Mouse (Mus musculus): ENCODE results near the gene Mxra8.
A peak's percentile ranks its signal among the peaks of the same experiment; 100 is the strongest.

Mxra8 gene

GRCm38 (mm10) chr4:155839483-155839910 is at the start of gene Mxra8:
Gene Mxra8, plus strand, starts transcription at chr4:155839680.
- DNase-seq: peak; percentile 88 to 92

DNA sequence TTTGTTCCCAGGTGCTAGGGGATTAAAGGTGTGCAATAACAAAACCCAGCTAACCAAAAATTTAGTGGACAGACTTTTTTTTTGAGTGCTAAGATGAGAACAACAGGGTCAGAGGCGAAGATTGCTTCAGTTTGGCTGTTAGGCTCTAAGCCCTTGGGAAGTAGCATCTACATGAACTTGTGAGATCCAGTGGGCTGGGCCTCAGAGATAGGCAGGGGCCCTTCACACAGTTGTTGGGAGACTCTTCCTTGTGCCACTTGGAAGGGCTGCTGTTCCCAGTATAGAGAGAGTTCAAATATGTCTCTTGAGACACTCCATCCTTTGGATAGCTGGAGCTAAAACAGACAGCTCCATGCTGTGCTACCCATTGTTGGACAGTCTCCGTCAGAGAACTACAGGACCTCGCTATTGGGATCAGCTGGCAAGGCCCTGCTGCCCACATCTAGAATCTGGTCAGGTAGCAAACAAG is 49.4 kb upstream of the Mxra8 start, which contains the start of gene Ankrd65:
Ankrd65 (plus strand) TSS at position 419 of the 469 bp plus-strand sequence.
- DNase-seq: no peak

GRCm38 (mm10) chr4:155790650-155791161 is 48.8 kb upstream of the Mxra8 start:
- DNase-seq: peak; percentile 72 to 73

DNA sequence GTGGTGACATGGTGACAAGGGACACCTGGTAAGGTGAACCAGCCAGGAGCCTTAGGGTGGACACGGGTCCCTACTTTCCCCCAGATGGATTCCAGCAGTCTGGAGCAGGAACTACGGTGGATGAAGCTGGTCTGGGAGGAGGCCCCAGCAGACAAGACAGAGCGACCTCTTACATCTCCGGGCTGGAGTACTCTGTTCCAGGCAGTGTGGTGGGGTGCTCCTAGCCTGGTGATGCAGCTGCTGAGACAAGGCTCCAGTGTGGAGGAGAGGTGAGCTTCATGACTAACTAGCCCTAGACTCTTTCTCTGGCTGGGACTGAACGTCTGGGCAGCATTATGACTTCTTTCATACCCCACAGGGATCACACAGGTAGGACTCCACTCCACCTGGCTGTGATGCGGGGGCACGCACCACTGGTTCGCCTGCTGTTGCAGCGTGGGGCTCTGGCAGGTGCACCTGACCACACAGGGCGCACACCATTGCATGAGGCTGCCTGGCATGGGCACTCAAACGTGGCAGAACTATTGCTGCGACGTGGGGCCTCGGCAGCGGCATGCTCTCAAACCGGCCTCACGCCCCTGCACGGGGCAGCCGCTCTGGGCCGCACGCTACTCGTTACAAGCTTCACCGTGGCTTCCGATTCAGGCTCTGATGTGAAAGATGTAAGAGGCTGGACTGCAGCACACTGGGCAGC is 48.1 kb upstream of the Mxra8 start:
- peak in 1 of 2 experiments; percentile 60 for DNase-seq

- no peak for DNase-seq
These were observed 45.8 kb upstream of the Mxra8 start for GRCm38 (mm10) chr4:155793730-155794129.

DNA sequence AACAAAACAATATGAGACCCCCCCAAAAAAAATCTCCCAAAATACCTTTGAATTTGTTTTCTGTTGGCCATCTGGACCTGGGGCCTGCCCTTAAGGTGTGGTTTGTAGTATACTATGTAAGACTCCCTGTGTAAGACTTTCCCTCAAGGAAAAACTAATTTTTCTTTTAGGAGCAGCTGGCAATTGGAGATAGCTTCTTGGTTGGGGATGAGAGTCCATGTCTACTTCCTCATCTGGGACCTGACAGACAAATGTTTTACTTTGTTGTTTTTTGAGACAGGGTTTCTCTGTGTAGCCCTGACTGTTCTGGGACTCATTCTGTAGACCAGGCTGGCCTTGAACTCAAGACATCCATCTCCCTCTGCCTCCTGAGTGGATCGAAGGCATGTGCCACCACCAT is 37.4 kb upstream of the Mxra8 start:
- no peak for DNase-seq

DNA sequence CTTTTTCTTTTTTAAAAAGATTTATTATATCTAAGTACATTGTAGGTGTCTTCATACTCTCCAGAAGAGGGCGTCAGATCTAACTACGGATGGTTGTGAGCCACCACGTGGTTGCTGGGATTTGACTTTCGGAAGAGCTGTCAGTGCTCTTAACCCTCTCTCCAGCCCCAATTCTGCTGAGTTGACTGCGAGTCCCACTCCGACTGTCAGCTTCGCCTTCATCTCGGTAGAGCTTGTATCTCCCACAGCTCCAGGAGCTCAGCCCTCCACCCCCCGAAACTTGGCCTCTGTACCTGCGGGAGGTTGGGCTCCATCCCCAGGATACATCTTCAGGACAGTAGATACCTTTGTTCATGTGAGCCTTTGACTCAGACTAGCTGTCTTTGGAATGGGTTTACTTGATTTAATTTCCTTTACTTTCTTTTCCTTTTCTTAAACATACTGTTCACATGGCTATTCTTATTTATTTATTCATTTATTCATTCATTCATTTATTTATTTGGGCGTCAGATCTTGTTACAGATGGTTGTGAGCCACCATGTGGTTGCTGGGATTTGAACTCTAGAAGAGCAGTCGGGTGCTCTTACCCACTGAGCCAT is 36.6 kb upstream of the Mxra8 start, which contains the start of gene Mrpl20:
Mrpl20 (plus strand) TSS at position 138 of the 599 bp plus-strand sequence.
- DNase-seq: peak in 1 of 2 experiments; percentile 26

DNA sequence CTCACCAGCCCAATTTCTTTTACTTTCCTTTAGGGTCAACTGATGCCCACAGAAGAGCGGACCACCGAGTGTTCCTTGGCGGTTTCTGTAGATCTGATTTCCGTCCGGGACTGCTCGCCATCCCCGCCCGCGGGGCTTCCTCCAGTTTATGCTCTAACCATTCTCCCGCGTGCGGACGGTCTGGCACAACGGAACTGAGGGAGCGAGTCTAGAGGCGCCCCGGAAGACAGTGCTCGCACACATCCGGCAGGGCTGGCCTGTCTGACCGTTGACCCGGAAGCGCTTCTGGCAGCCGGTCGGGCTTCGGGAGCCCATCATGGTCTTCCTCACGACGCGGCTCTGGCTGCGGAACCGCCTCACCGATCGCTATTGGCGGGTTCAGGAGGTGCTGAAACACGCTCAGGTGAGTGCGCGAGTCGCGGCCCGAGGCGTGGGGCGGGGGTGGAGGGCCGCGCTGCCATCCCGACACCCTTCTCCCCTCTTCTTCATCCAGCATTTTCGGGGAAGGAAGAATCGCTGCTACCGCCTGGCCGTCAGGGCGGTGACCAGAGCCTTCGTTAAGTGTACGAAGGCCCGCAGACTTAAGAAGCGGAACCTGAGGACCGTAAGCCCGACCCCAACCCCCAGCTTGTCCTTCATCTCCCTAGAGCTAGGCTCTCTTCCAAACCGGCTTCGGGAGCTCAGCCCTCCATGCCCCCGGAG is 36.0 kb upstream of the Mxra8 start:
- peak; percentile 96 to 98 for DNase-seq

GRCm38 (mm10) chr4:155807841-155808240 is 31.6 kb upstream of the Mxra8 start:
- peak in 1 of 2 experiments; percentile 38 for DNase-seq

DNA sequence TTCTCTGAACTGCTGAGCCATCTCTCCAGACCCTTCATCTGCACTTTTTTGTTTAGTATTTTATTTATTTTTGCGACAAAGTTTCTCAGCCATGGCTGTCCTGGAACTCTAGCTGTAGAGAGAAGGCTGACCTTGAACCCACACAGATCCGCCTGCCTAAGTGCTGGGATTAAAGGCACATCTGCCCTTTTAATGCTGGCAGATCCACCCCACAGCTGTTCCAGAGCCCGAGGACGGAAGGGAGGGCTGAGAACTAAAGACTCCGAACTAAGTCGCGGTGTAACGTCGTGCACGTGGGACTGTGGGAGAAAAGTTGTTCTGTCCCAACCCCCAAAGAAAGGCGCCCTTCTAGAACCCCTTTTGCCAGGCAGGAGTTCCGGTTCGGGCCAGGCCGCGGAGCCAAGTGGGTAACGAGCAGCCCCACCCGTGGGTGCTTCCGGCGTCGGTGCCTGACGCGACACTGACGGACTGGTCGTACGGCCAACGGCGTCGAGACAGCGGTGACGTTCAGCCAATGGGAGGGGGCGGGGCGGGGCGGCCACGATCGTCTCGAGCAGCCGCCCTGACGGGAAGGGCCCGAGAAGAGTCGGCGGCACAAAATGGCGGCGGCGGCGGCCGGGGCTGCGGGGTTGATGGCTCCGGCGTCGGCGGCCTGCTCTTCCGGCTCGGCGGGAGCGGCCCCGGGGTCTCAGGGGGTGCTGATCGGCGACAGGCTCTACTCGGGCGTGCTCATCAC is 27.4 kb upstream of the Mxra8 start, which contains the start of gene Ccnl2:
Ccnl2 (plus strand) TSS at position 561 of the 736 bp plus-strand sequence.
- peak; percentile 96 for DNase-seq

GRCm38 (mm10) chr4:155812665-155813181 is 26.8 kb upstream of the Mxra8 start:
- DNase-seq: peak in 1 of 2 experiments; percentile 57

DNA sequence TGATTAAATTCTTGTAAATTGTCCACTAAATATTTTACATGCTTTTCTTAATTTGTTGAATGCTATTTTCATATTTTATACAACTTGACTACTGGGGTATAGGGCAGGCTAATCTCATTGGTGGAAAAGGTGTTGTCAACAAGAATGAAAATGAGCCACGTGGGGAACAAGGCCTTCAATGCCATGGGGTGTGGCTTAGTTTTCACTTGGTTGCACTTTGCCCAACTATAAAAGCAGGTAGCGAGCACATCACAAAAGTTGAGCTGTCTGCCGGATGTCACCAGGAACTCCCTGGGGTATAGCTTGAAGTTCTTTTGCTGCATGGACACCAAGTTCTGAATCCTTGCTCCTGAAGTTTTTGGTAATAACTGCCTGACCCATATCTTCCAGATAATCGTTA is 21.9 kb upstream of the Mxra8 start:
- no peak for DNase-seq

DNA sequence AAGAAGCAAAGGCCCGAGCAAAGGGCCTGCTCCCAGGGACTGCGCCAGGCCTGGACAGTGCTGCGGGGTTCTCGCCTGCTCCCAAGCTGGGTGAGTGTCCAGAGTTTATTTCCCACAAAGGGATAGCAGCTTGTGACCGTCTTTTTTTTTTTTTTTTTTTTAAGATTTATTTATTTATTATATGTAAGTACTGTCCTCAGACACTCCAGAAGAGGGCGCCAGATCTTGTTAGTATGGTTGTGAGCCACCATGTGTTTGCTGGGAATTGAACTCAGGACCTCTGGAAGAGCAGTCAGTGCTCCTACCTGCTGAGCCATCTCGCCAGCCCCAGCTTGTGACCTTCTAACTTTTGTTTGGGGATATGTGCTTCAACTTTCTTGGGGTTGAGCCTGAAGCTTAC is 18.5 kb upstream of the Mxra8 start:
- peak in 1 of 2 experiments; percentile 59 for DNase-seq

- no peak for DNase-seq
These were observed 16.0 kb upstream of the Mxra8 start for GRCm38 (mm10) chr4:155823443-155823842.

- DNase-seq: no peak
These were observed 9.6 kb upstream of the Mxra8 start for GRCm38 (mm10) chr4:155829866-155830265.

- no peak for DNase-seq
These were observed 8.9 kb upstream of the Mxra8 start for GRCm38 (mm10) chr4:155830596-155830995.

DNA sequence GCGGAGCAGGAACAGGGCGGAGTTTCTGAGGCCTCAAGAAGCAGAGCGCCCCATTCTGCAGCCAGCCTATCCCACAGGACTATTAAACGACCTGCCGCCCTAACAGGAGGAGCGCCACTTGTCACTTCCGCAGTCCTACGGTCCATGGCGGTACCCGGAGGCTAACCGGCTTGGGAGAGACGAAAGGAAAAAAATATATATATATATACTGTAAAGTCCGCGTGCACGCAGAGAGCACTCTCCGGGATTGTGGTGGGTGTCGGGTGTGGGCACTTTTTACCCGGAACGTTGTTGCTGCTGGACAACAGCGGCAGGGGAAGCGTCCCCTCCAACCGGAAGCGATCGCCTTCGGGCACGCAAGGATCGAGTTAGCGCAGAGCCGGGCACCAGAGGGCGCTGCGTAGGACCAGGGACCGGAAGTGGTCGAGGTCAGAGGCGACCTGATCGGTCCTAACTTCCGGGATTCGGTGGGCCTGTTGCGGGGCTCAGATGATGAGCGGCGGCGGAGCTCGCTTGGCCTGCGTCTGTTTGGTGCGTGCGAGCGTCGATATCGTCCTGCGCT is 8.2 kb upstream of the Mxra8 start, which contains the start of gene Aurkaip1:
Aurkaip1 (plus strand) TSS at position 68 of the 562 bp plus-strand sequence.
- DNase-seq: peak; percentile 96 to 97

GRCm38 (mm10) chr4:155831831-155832230 is 7.6 kb upstream of the Mxra8 start:
- DNase-seq: peak in 1 of 2 experiments; percentile 62

- DNase-seq: no peak
These were observed 7.2 kb upstream of the Mxra8 start for GRCm38 (mm10) chr4:155832321-155832720.

- no peak for DNase-seq
These were observed 6.2 kb upstream of the Mxra8 start for GRCm38 (mm10) chr4:155833234-155833633.

DNA sequence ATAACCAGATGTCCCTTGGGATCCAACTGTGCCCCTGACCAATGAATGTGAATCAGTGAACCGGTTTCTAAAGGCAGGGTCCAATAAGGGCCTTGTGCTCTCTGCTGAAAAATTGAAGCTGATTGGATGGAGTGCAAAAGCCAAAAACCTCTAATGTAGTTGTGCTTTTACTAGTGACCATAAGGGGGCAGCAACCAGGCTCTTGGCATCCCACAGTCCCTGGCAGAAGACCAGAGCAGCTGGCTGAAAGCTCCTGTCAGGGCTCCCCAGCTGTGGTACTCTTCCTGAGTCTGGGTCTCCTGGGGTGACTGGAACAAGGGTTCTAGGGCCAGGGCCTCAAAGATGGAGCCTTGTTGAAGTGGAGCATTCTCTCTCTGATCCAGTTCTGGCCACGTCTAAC is 5.6 kb upstream of the Mxra8 start:
- peak; percentile 90 to 91 for DNase-seq
